Mouse (Mus musculus) liver, embryonic 16.5 days (tissue): ENCODE measurements around the gene Tekt5. TPM values are rescaled to one million over a fixed set of nuclear protein-coding genes. Genes with fewer than 3 reads are reported as not detected.
A peak's percentile ranks its signal among the peaks of the same experiment; 100 is the strongest.

Source experiments
- ATAC-seq: fragments of 200-750 bp; cut with Nextera tagmentation; 2 replicates; pipeline ENCODE4 v1.8.0; 2017; ENCODE audit warnings: low read depth, mild to moderate bottlenecking, moderate number of reproducible peaks, moderate library complexity
- H3K27ac ChIP-seq: fragments of 300-500 bp; sonication (generic); 2 replicates; pipeline ENCODE4 v1.5.1; 2014; ENCODE audit warnings: mild to moderate bottlenecking, low read length
- H3K27me3 ChIP-seq: fragments of 300-500 bp; sonication (generic); 2 replicates; pipeline ENCODE4 v1.6.1; 2014; ENCODE audit warnings: low read depth, low read length, mixed read lengths; ENCODE audit not compliant: control insufficient read depth, insufficient read depth
- H3K36me3 ChIP-seq: fragments of 300-500 bp; sonication (generic); 2 replicates; pipeline ENCODE4 v1.6.1; 2014; ENCODE audit warnings: mild to moderate bottlenecking; ENCODE audit not compliant: control insufficient read depth, insufficient read depth
- H3K4me1 ChIP-seq: fragments of 300-500 bp; sonication (generic); 2 replicates; pipeline ENCODE4 v1.6.1; 2014; ENCODE audit warnings: low read depth, low read length, mixed read lengths; ENCODE audit not compliant: control insufficient read depth
- H3K4me2 ChIP-seq: fragments of 300-500 bp; sonication (generic); 2 replicates; pipeline ENCODE4 v1.6.1; 2014; ENCODE audit warnings: low read depth, low read length, mixed read lengths
- H3K4me3 ChIP-seq: fragments of 300-500 bp; sonication (generic); 2 replicates; pipeline ENCODE4 v1.5.1; 2014; ENCODE audit warnings: low read depth, mild to moderate bottlenecking, low read length
- H3K9ac ChIP-seq: fragments of 300-500 bp; sonication (generic); 2 replicates; pipeline ENCODE4 v1.6.1; 2014; ENCODE audit warnings: low read depth, low read length
- H3K9me3 ChIP-seq: fragments of 300-500 bp; sonication (generic); replicated peaks from 2 replicates; pipeline ENCODE4 v1.6.1; 2016; ENCODE audit warnings: low read length; ENCODE audit not compliant: control insufficient read depth
- WGBS: fragments of 180-500 bp; shearing (Covaris S2); extraction: QIAGEN DNeasy Blood & Tissue Kit; methylation state at CpG from one replicate; pipeline ENCODE4 v1.1.7; 2014; ENCODE audit not compliant: insufficient replicate concordance; 5-methylcytosine and 5-hydroxymethylcytosine counted together
- polyA plus RNA-seq: library from polyadenylated mRNA; unstranded; fragments of >200 nt; fragmentation: Nextera tagmentation; extraction: Ambion mirVana; gene quantifications from 2 replicates; pipeline ENCODE4 v1.2.1, GENCODE M21; 2015

Gene Tekt5
- polyA plus RNA-seq, 1 experiment from 2014 or later, result 0.17 TPM

- no peak overlapping the region for H3K9ac ChIP-seq
Observed at GRCm38 (mm10) chr16:10349876-10350275, 45.4 kb downstream of the Tekt5 start.

GRCm38 (mm10) chr16:10349436-10349835 lies 45.9 kb downstream of the Tekt5 start:
- H3K9me3 ChIP-seq, result no peaks in the 10 kb centered on the region
- no peak overlapping the region for H3K27ac ChIP-seq
- no peaks in the 10 kb centered on the region for H3K36me3 ChIP-seq
- H3K9ac ChIP-seq, result no peak overlapping the region
- 57% methylated on average over 5 of the region's 5 CpGs for WGBS
- H3K4me3 ChIP-seq, result no peak overlapping the region
- no peak for ATAC-seq
- no peaks in the 10 kb centered on the region for H3K27me3 ChIP-seq
- H3K4me2 ChIP-seq, result no peak overlapping the region
- no peaks in the 10 kb centered on the region for H3K4me1 ChIP-seq

More at GRCm38 (mm10) chr16:10349876-10350275, 45.4 kb downstream of the Tekt5 start:
- Histone ChIP-seq H3K4me1 (no peaks in the 10 kb centered on the region), H3K4me3 (no peak overlapping the region), H3K27me3 (no peaks in the 10 kb centered on the region), H3K36me3 (no peaks in the 10 kb centered on the region), H3K27ac (no peak overlapping the region), H3K9me3 (no peaks in the 10 kb centered on the region), H3K4me2 (no peak overlapping the region)
- WGBS, result 68% methylated on average over 10 of the region's 10 CpGs
- peak; percentile 45; the same call in 1 of the 2 replicates for ATAC-seq

- Histone ChIP-seq H3K36me3 (no peaks in the 10 kb centered on the region), H3K9ac (no peak overlapping the region)
- ATAC-seq, result no peak
Observed at GRCm38 (mm10) chr16:10347551-10347950, 47.7 kb downstream of the Tekt5 start.

GRCm38 (mm10) chr16:10341110-10341509 lies 54.2 kb downstream of the Tekt5 start:
- Histone ChIP-seq H3K4me2 (no peak overlapping the region), H3K4me3 (no peak overlapping the region), H3K4me1 (no peaks in the 10 kb centered on the region), H3K27me3 (no peaks in the 10 kb centered on the region), H3K9me3 (no peaks in the 10 kb centered on the region), H3K27ac (no peak overlapping the region), H3K36me3 (no peaks in the 10 kb centered on the region), H3K9ac (no peak overlapping the region)
- WGBS, result 57% methylated on average over 4 of the region's 4 CpGs
- no peak for ATAC-seq

More at GRCm38 (mm10) chr16:10347551-10347950, 47.7 kb downstream of the Tekt5 start:
- Histone ChIP-seq H3K4me3 (no peak overlapping the region), H3K27ac (no peak overlapping the region), H3K27me3 (no peaks in the 10 kb centered on the region), H3K4me1 (no peaks in the 10 kb centered on the region), H3K4me2 (no peak overlapping the region), H3K9me3 (no peaks in the 10 kb centered on the region)
- 71% methylated on average over 7 of the region's 7 CpGs for WGBS

- WGBS, result 76% methylated on average over 10 of the region's 10 CpGs
- Histone ChIP-seq H3K9me3 (no peaks in the 10 kb centered on the region), H3K4me2 (no peak overlapping the region), H3K4me1 (no peaks in the 10 kb centered on the region), H3K9ac (no peak overlapping the region), H3K27ac (no peak overlapping the region), H3K36me3 (no peaks in the 10 kb centered on the region), H3K4me3 (no peak overlapping the region), H3K27me3 (no peaks in the 10 kb centered on the region)
- no peak for ATAC-seq
Observed at GRCm38 (mm10) chr16:10339930-10340329, 55.4 kb downstream of the Tekt5 start.

GRCm38 (mm10) chr16:10338601-10339000 lies 56.7 kb downstream of the Tekt5 start:
- H3K27me3 ChIP-seq, result no peaks in the 10 kb centered on the region
- H3K4me1 ChIP-seq, result no peaks in the 10 kb centered on the region
- no peaks in the 10 kb centered on the region for H3K36me3 ChIP-seq
- no peak overlapping the region for H3K9ac ChIP-seq
- WGBS, result 65% methylated on average over 5 of the region's 5 CpGs
- H3K4me3 ChIP-seq, result no peak overlapping the region
- ATAC-seq, result no peak
- H3K4me2 ChIP-seq, result no peak overlapping the region
- no peaks in the 10 kb centered on the region for H3K9me3 ChIP-seq
- H3K27ac ChIP-seq, result no peak overlapping the region

- 63% methylated on average over 13 of the region's 13 CpGs for WGBS
- Histone ChIP-seq H3K27me3 (no peaks in the 10 kb centered on the region), H3K9ac (no peak overlapping the region), H3K36me3 (no peaks in the 10 kb centered on the region), H3K27ac (no peak overlapping the region), H3K4me3 (no peak overlapping the region), H3K4me1 (no peaks in the 10 kb centered on the region), H3K4me2 (no peak overlapping the region), H3K9me3 (no peaks in the 10 kb centered on the region)
- no peak for ATAC-seq
Observed at GRCm38 (mm10) chr16:10337422-10338197, 57.7 kb downstream of the Tekt5 start.

GRCm38 (mm10) chr16:10336454-10337421 lies 58.6 kb downstream of the Tekt5 start:
- Histone ChIP-seq H3K4me3 (no peak overlapping the region), H3K4me2 (no peak overlapping the region), H3K4me1 (no peaks in the 10 kb centered on the region), H3K9ac (no peak overlapping the region), H3K9me3 (no peaks in the 10 kb centered on the region), H3K36me3 (no peaks in the 10 kb centered on the region), H3K27me3 (no peaks in the 10 kb centered on the region), H3K27ac (no peak overlapping the region)
- 65% methylated on average over 19 of the region's 19 CpGs for WGBS
- ATAC-seq, result no peak

- Histone ChIP-seq H3K4me1 (no peaks in the 10 kb centered on the region), H3K4me3 (no peak overlapping the region), H3K9ac (no peak overlapping the region), H3K4me2 (no peak overlapping the region), H3K9me3 (no peaks in the 10 kb centered on the region), H3K27me3 (no peaks in the 10 kb centered on the region), H3K36me3 (no peaks in the 10 kb centered on the region), H3K27ac (no peak overlapping the region)
- no peak for ATAC-seq
- WGBS, result 56% methylated on average over 2 of the region's 2 CpGs
Observed at GRCm38 (mm10) chr16:10335953-10336352, 59.3 kb downstream of the Tekt5 start.
